Mouse (Mus musculus): ENCODE results near the gene Kcnmb4. TPM values are rescaled to one million over a fixed set of nuclear protein-coding genes. Genes with fewer than 3 reads are reported as not detected.

Gene Kcnmb4
- total RNA-seq, 1 experiment from 2014 or later: not detected

DNA sequence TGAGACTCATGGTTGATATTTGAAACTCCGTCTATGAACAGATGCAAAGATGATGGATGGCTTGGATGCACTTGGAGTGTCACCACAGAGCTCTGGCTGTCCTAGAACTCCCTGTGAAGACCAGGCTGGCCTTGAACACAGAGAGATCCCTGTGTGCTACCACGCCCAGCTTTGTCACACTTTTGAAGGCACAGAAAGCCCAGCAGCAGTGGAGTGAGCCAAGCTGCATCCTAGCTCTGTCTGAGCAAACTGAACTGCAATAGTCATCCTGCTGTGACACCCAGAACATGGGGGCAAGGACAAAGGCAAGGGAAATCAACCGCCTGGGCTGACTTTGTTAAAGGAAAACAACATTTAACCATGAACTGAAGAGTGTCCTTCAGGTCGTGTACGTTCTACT is 57.0 kb downstream of the Kcnmb4 start:
- ATAC-seq (replicated peaks; ENCODE audit: insufficient number of reproducible peaks, low FRiP score, low TSS enrichment, poor library complexity, severe bottlenecking): no peak

DNA sequence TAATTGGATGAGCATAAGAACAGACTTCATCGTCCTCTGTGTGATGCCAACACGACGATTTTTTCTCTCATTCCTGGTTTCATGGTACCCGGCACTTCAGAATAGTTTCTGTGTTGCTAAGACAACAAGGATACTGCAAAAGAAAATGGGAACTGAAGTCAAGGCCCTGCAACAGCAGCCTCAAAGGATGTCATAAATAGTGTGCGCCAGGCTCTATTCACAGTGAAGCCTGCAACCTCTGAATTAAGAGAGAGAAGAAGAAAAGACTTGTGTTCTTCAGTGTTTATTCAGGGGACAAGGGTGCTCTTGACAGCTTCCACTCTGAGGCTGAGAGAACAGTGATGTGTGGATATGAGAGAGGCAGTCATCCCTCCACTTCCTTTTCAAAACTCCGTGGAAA is 57.5 kb downstream of the Kcnmb4 start:
- no peak for ATAC-seq (replicated peaks; ENCODE audit: insufficient number of reproducible peaks, low FRiP score, low TSS enrichment, poor library complexity, severe bottlenecking)

DNA sequence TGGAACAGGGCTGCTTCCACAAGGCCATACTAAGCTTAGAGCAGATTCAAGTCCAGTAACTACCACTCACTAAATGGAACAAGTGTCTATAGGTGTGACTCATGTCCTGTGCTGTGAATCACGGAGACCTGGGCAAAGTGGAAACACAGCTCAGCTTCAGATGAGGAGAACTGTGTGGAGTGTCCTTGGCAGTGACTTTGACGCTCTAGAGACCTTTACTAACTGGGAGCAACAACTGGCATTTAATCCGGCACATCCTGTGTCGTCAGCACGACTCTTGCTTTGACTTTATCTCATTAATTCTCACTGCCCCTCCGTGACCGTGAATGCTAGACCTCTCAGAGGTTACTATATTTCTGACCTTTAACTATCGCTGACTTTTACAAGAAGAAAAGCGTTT is 62.9 kb downstream of the Kcnmb4 start:
- ATAC-seq (replicated peaks; ENCODE audit: insufficient number of reproducible peaks, low FRiP score, low TSS enrichment, poor library complexity, severe bottlenecking): no peak

DNA sequence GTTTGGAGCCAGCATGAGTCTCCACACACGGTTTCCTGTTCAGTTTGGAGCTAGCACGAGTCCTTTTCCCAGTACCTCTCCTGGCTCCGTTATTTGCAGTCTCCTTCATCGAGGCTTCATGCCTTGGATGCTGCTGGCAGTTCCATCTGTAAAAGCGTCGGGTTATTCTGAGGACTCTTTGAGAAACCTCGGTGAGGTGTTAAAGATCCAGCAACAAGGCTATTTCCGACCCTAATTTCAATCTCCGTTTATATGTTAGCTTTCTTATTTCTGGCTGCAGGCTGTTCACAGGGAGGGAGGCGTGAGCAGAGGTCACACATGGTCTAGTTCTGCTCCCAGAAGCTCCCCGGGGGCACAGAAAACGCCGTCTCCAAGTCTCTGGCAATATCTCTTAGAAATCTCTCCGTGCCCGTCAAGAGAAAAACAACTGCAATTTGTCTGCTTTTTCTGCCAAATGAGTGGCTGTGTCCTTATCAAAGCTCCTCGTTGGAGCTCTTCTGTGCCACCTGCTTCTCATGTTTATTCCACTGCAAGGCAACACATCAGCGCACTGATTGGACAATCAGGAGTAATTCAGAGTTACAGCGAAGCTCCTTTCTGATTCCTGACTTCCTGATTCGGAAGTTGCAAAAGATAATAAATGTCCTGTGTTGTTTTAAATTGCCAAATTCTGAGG is 65.9 kb downstream of the Kcnmb4 start:
- no peak for ATAC-seq (replicated peaks; ENCODE audit: insufficient number of reproducible peaks, low FRiP score, low TSS enrichment, poor library complexity, severe bottlenecking)

DNA sequence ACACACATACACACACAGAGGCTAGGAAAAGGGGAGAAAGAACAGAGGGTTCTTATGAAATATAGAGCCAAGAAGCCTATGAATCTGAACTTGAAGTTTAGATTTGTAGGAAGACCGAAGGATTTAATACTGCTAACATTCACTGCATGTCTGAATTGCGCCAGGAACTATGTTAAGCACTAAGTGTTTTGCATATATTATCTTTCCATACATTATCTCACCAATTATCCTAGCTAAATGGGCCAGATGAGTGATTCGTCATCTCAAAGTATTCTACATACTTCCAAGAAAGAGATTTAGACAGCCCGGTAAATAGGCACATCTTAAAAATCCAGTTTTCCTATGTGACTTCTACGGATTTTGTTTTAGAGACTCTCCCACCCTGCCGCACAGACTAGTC is 68.7 kb downstream of the Kcnmb4 start:
- no peak for ATAC-seq (replicated peaks; ENCODE audit: insufficient number of reproducible peaks, low FRiP score, low TSS enrichment, poor library complexity, severe bottlenecking)

DNA sequence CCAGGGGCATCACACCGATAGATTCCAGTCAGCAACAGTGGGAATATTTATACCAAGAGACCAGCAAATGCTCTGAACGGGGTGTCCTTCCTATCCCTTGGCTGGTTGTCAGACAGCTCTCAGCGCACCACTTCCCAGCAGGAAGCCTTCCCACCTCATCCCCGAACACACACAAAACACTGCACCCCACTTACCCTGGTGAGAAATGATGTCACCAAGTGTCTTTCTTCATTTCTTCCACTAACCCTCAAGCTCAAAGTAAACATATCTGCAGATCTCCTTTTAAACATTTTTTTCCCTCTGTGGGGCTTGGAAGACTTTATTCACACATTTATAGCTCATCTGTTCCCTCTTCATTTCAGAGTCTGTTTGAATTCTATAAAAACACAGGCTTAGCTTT is 70.0 kb downstream of the Kcnmb4 start:
- ATAC-seq (replicated peaks; ENCODE audit: insufficient number of reproducible peaks, low FRiP score, low TSS enrichment, poor library complexity, severe bottlenecking): no peak

DNA sequence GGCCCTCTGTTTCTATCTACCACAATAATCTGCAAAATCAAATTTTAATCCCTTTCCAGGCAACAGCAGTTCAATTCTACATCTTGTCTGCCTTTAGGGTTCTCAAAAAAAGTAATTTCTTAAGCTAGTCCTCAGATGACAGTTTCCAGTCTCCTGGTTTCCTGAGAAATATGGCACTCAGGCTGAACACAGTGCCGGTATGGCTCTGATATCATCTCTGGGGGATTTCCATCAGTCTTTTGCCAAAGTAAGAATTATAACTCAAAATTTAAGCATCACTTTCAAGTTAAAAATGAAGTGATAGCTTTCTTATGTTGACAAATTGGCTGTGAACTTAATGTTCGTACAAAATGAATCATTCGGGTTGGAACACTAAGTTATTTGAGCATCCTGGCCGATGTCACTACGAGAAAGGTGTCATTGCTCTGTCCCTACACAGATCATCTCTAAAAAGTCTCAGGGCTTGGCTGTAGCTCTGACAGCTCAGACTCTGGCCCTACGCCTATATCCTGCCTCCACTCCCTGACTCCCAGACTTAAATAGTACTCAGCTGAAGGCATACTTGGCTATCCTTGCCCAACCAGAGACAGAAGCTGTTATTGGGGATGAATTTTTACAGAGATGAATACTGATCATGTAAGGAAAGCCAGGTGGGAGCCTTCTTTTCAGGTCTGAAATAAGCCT is 70.8 kb downstream of the Kcnmb4 start:
- ATAC-seq (replicated peaks; ENCODE audit: insufficient number of reproducible peaks, low FRiP score, low TSS enrichment, poor library complexity, severe bottlenecking): no peak

DNA sequence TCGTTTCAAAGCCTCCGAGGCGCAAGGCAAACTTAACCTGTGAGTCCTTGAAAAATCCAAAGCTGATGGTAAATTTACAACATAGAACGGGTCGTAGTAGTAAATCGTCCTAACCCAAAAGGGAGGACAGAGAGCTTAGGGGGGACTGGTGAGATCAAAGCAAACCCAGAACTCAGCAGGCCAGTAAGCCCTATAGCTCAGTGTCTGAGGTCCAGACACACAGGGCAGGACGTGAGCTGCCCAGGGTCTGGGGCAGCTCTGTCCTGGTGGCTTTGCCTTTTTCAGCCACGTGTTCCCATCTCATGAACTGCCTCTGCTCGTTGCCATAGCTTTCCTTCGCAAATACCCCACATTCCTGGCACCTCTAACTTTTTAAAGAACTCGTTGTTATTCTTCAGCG is 75.7 kb downstream of the Kcnmb4 start:
- ATAC-seq (replicated peaks; ENCODE audit: insufficient number of reproducible peaks, low FRiP score, low TSS enrichment, poor library complexity, severe bottlenecking): no peak

DNA sequence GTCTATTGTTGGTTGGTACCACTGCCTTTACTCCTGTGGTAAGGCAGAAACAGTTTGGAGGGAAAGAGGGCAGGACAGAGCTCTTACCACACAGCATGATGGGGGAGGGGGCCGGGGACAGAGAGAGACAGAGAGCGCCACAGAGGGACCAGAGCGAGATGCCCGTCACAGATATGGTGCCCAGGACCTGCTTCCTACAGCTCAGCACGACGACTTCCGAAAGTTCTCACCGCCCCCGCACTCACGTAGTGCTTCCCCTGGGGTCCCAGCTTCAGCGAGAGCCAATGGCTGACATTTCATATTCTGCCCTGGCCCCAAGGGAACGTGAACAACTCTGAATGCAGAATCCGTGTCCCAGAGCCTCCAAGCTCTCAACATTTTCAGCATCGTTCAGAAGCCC is 76.1 kb downstream of the Kcnmb4 start:
- no peak for ATAC-seq (replicated peaks; ENCODE audit: insufficient number of reproducible peaks, low FRiP score, low TSS enrichment, poor library complexity, severe bottlenecking)

DNA sequence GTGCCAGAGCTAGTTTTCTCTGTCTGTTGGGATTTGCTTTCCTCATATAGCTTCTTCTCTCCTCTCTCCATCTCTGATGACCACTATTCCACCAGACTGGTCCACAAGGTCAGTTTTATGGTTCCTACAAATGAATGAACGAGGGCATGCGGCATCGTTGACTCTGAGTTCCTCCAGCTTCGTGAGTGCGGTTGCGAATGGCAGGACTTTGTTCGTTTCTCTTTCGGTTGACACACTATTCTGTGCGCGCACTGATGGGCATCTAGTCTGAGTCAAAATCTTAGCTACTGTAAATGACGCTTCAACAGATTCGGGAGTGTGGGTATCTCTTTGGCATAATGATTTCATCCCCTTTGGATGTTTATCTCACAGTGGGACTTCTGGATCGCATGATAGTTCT is 76.7 kb downstream of the Kcnmb4 start:
- no peak for ATAC-seq (replicated peaks; ENCODE audit: insufficient number of reproducible peaks, low FRiP score, low TSS enrichment, poor library complexity, severe bottlenecking)

DNA sequence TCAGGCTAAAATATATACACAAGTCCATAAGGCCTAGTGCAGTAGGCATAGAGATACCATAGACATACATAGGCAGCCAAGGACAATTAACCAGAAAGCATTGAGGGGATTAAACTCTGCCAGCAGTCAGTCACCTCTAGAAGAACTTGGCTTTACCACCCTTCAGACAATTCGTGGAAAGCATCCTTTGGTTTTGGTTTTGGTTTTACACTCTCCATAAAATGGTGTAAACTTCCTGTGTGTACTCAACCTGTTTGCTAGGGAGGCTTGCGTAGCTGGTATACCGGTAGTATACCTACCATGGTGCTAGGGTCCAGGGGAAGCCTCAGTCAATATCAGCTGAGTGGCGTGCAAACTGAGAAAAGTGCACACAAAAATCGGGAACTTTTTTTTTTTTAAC is 77.4 kb downstream of the Kcnmb4 start:
- ATAC-seq (replicated peaks; ENCODE audit: insufficient number of reproducible peaks, low FRiP score, low TSS enrichment, poor library complexity, severe bottlenecking): no peak

DNA sequence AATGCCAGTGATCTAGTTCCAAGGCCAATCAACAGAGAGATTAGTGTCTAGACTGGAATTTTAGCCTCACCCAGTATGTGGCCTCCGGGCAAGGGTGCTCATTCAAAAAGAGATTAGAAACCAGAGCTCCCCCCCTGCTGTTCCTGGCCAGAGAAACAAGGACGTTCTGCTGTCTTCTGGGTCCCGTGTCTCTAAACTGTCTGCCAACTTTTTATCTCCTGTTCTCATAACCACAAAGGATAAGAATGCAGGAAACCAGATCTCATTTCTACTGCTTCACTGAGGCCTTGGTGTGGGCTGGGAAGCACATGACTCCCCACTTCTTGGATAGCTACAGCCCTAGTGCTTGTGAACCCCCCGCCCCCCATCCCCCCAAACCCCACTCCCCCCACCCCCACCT is 79.1 kb downstream of the Kcnmb4 start:
- no peak for ATAC-seq (replicated peaks; ENCODE audit: insufficient number of reproducible peaks, low FRiP score, low TSS enrichment, poor library complexity, severe bottlenecking)

DNA sequence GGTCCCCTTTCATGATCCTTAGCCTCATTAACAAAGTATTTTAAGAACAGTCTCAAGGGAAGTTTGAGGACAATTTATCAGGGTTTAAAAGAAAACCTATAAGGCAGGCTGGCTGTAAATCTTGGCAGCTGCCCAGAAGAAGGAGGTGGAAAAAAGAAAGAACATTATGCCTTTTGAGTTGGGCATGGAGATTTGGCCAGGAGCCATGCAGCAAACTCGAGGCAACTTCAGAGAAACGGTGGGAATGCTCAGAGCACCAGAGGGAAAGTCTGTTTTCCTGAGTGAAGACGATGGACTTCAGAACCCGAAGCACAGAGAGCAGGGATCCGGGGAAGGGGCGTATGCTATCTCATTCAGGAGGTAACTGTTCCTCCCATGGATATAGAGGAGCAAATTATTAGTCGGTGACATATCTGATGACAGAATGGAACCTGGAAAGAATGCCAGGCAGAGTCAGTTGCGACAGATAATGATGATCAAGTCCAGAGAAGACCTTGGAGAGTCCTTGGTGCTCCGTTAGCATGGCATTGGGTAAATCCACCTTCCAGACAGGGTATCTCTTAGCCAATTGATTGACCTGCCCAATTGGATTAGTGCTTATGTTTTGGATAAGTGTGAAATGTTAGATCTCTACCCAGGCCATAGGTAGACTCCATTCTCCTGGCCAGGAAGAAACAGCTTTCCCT is 79.7 kb downstream of the Kcnmb4 start:
- no peak for ATAC-seq (replicated peaks; ENCODE audit: insufficient number of reproducible peaks, low FRiP score, low TSS enrichment, poor library complexity, severe bottlenecking)

DNA sequence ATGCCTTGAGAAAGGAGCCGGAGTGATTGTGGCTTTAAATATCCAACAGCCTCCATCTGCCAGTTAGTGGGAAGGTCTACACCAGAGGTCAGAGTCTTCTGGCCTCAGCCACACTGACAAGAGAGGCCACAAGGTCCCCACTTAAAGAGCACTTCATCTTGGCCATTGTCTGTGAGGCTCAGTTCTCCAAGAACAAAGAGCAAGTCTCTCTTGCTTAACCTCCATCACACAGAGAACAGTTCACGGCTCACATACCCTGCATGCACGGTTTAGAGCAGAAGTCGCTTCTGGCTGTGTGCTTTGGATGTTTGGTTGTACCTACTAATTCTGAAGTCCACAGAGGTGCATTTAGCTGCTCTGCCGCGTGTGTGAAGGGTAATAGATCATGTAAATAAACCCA is 84.8 kb downstream of the Kcnmb4 start:
- no peak for ATAC-seq (replicated peaks; ENCODE audit: insufficient number of reproducible peaks, low FRiP score, low TSS enrichment, poor library complexity, severe bottlenecking)

DNA sequence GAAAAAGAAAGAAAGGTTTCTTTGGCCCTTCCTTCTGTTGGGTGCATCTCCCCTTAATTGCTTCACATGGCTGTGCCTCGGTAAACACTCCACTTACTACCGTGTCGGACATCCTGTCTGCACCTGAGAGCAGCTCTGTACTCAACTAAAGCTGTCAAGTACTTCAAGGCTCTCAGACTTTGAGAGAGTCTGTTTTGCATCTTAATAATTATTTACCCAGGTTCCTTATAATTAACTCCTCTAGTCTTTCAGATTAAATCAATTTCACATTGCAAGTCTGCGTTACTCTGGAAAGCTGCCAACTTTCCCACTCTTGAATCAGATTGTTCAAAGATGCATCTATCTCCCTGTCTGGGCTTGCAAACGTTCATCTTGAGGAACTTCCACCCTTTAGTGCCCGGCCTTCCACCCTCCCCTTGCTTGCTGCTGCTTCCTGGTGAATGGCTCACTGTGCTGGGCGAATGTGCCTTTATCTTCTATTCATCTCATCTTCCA is 87.2 kb downstream of the Kcnmb4 start:
- no peak for ATAC-seq (replicated peaks; ENCODE audit: insufficient number of reproducible peaks, low FRiP score, low TSS enrichment, poor library complexity, severe bottlenecking)

DNA sequence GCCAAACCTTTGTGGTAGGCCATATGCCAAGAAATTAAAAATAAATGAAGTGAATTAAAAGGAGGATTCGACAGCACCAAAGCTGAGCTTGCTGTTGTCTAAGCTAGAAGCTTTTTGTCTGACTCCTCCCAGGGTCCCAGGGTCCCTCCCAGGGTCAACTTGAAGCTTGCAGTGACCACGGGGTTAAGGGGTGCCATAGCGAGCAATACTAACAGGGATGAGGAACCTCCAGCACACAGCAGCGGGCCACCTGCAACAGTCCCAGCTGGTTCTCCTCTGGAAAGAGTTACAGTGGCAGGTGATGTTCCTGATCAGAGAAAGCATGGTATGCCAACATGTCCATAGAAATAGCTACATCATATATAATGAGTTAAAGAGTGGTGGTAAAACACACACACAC is 89.3 kb downstream of the Kcnmb4 start:
- no peak for ATAC-seq (replicated peaks; ENCODE audit: insufficient number of reproducible peaks, low FRiP score, low TSS enrichment, poor library complexity, severe bottlenecking)

DNA sequence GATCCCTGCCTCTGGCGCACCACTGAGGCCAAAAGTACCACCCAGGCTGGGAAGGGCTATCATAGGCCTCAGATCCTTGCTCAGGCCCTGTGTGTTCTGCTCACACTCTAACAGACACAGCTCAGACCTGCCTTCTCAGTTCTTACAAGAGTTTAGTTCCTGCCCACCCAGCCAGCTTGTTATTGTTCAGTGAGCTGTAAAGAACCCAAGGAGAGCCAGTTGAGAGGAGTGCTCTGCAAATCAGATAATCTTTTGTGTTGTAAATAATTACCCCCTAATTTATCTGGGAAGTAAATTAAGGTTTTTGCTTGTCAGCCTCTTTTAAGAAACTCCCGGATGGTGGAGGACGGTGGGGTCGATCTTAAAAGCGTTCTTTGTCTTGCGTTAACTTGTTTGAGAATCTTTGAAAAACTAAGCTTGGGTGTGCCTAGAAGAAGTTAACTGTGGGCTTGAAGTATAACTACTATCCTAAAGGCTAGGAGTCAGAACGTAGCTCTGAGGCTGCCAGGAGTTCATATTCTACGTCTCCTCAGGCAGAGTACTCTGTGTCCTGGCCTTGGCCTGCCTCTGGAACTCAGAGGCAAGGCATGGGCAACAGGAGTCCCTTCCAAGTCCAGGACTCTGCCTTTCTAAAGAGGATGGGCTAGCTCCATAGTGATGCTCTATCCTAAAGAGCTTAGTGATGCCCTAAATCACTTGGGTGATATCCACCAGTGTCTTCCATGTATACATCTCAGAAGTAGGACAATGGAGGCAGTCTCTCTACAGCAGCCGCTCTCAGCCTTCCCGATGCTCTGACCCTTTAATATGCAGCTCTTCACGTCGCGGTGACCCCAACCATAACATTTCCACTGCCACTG is 90.6 kb downstream of the Kcnmb4 start:
- ATAC-seq (replicated peaks; ENCODE audit: insufficient number of reproducible peaks, low FRiP score, low TSS enrichment, poor library complexity, severe bottlenecking): no peak

DNA sequence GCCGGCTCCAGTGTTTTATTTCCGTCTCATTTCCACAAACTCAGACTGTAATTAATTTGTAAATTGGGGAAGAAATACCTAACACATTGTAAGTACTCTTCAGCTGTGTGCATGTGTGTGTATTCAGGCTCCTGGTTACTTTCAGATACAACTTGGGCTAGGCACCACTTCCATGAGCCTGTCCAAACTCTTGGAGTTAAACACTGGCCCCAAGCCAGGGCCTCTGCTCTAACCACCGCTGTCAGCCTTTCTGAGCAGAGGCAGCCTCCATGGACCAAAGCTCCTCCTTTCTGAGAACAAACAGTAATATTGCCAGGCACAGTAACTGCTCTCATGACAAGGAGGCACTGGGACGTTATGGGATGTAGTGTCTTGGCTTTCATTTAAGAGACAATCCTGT is 96.8 kb downstream of the Kcnmb4 start:
- no peak for ATAC-seq (replicated peaks; ENCODE audit: insufficient number of reproducible peaks, low FRiP score, low TSS enrichment, poor library complexity, severe bottlenecking)

DNA sequence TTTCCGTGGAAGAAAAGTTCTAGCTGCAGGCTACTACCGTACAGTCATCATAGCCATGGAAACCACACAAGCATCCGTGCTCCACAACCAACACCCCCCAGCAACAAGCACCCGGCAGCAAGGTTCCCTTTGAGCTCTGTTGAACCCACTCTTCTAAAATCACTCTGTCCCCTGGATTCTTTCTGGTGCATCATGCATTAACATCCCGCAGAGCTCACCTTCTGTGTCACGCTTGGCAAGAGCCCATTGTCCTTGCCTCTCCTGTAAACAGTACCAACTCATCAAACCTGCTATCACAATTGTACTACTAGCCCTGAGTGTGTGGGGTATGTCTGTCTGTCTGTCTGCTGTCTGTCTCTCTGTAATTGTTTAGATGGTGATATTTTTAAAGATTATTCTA is 99.6 kb downstream of the Kcnmb4 start:
- no peak for ATAC-seq (replicated peaks; ENCODE audit: insufficient number of reproducible peaks, low FRiP score, low TSS enrichment, poor library complexity, severe bottlenecking)
